Mouse (Mus musculus): ENCODE measurements around the gene Mgea5. TPM values are rescaled to one million over a fixed set of nuclear protein-coding genes. Genes with fewer than 3 reads are reported as not detected.
"Not testable (repeated sequence)": the region's sequence is repeated elsewhere in the genome, so short reads cannot be mapped to it uniquely, and the experiment has no call there.

Gene Mgea5
- polyA plus RNA-seq, 1 experiment from 2014 or later: 91.9 TPM

- no peaks in the 10 kb centered on the region for H3K36me3 ChIP-seq
- H3K9ac ChIP-seq: no peak overlapping the region
- WGBS: 10% methylated on average over 11 of the region's 11 CpGs
- H3K27ac ChIP-seq: no peak overlapping the region
- H3K27me3 ChIP-seq: peaks cover 42% of the 10 kb centered on the region
- peaks cover 38% of the 10 kb centered on the region for H3K4me1 ChIP-seq
- no peak overlapping the region for H3K4me2 ChIP-seq (replicated peaks)
- no peaks in the 10 kb centered on the region for H3K9me3 ChIP-seq
- no peak for ATAC-seq (ENCODE audit: insufficient number of reproducible peaks, insufficient read depth, low FRiP score, low TSS enrichment)
- H3K4me3 ChIP-seq: no peak overlapping the region
Observed at GRCm38 (mm10) chr19:45813263-45813662, 29.6 kb upstream of the Mgea5 start.

GRCm38 (mm10) chr19:45812673-45813252 is 29.1 kb upstream of the Mgea5 start:
- H3K4me2 ChIP-seq (replicated peaks): peak overlapping the region; percentile 44
- H3K27me3 ChIP-seq: peaks cover 42% of the 10 kb centered on the region
- H3K36me3 ChIP-seq: no peaks in the 10 kb centered on the region
- WGBS: 19% methylated on average over 8 of the region's 8 CpGs
- H3K9ac ChIP-seq: no peak overlapping the region
- H3K4me1 ChIP-seq: peaks cover 35% of the 10 kb centered on the region
- ATAC-seq (ENCODE audit: insufficient number of reproducible peaks, insufficient read depth, low FRiP score, low TSS enrichment): no peak
- no peak overlapping the region for H3K27ac ChIP-seq
- H3K9me3 ChIP-seq: no peaks in the 10 kb centered on the region
- H3K4me3 ChIP-seq: no peak overlapping the region

GRCm38 (mm10) chr19:45812115-45812514 is 28.5 kb upstream of the Mgea5 start:
- Histone ChIP-seq H3K27ac (no peak overlapping the region), H3K27me3 (peaks cover 38% of the 10 kb centered on the region), H3K36me3 (no peaks in the 10 kb centered on the region), H3K4me2 (replicated peaks) (peak overlapping the region; percentile 44), H3K9me3 (no peaks in the 10 kb centered on the region), H3K4me3 (no peak overlapping the region), H3K4me1 (peaks cover 34% of the 10 kb centered on the region), H3K9ac (no peak overlapping the region)
- WGBS: 2% methylated on average over 16 of the region's 16 CpGs
- ATAC-seq (ENCODE audit: insufficient number of reproducible peaks, insufficient read depth, low FRiP score, low TSS enrichment): no peak

GRCm38 (mm10) chr19:45811028-45811674 is 27.5 kb upstream of the Mgea5 start:
- H3K9ac ChIP-seq: no peak overlapping the region
- 72% methylated on average over 12 of the region's 12 CpGs for WGBS
- no peak for ATAC-seq (ENCODE audit: insufficient number of reproducible peaks, insufficient read depth, low FRiP score, low TSS enrichment)
- peaks cover 32% of the 10 kb centered on the region for H3K27me3 ChIP-seq
- H3K27ac ChIP-seq: no peak overlapping the region
- no peaks in the 10 kb centered on the region for H3K36me3 ChIP-seq
- H3K4me1 ChIP-seq: peaks cover 25% of the 10 kb centered on the region
- H3K4me2 ChIP-seq (replicated peaks): no peak overlapping the region
- H3K9me3 ChIP-seq: no peaks in the 10 kb centered on the region
- no peak overlapping the region for H3K4me3 ChIP-seq

- Histone ChIP-seq H3K4me2 (replicated peaks) (no peak overlapping the region), H3K36me3 (no peaks in the 10 kb centered on the region), H3K4me1 (peaks cover 12% of the 10 kb centered on the region), H3K9me3 (no peaks in the 10 kb centered on the region), H3K27ac (no peak overlapping the region), H3K27me3 (peaks cover 12% of the 10 kb centered on the region; the same call in 1 of the 2 replicates), H3K4me3 (no peak overlapping the region), H3K9ac (no peak overlapping the region)
- no peak for ATAC-seq (ENCODE audit: insufficient number of reproducible peaks, insufficient read depth, low FRiP score, low TSS enrichment)
- 95% methylated on average over 4 of the region's 4 CpGs for WGBS
Observed at GRCm38 (mm10) chr19:45807732-45808131, 24.1 kb upstream of the Mgea5 start.

- not testable (repeated sequence) for H3K4me3 ChIP-seq; H3K36me3 ChIP-seq; H3K27ac ChIP-seq; H3K4me2 ChIP-seq (replicated peaks); H3K27me3 ChIP-seq; H3K9ac ChIP-seq; H3K9me3 ChIP-seq; H3K4me1 ChIP-seq; ATAC-seq (ENCODE audit: insufficient number of reproducible peaks, insufficient read depth, low FRiP score, low TSS enrichment)
- WGBS: 94% methylated on average over 6 of the region's 6 CpGs
Observed at GRCm38 (mm10) chr19:45805817-45806216, 22.2 kb upstream of the Mgea5 start.

- 22% methylated on average over 12 of the region's 12 CpGs for WGBS
- Histone ChIP-seq H3K4me2 (replicated peaks) (no peak overlapping the region), H3K9ac (no peak overlapping the region)
Observed at GRCm38 (mm10) chr19:45804593-45805368, 21.1 kb upstream of the Mgea5 start.

GRCm38 (mm10) chr19:45803408-45803807 is 19.8 kb upstream of the Mgea5 start:
- no peak overlapping the region for H3K4me2 ChIP-seq (replicated peaks)
- WGBS: 34% methylated on average over 4 of the region's 4 CpGs
- peaks cover 5% of the 10 kb centered on the region; the same call in 1 of the 2 replicates for H3K4me1 ChIP-seq
- H3K9me3 ChIP-seq: no peaks in the 10 kb centered on the region
- H3K4me3 ChIP-seq: no peak overlapping the region
- H3K36me3 ChIP-seq: no peaks in the 10 kb centered on the region
- H3K27me3 ChIP-seq: 0 out of 2 replicates have a peak, but pooled peaks cover 2% of the 10 kb centered on the region
- ATAC-seq (ENCODE audit: insufficient number of reproducible peaks, insufficient read depth, low FRiP score, low TSS enrichment): 0 out of 2 replicates have a peak, but pooled peaks have one; percentile 28
- no peak overlapping the region for H3K9ac ChIP-seq
- no peak overlapping the region for H3K27ac ChIP-seq

More at GRCm38 (mm10) chr19:45804593-45805368, 21.1 kb upstream of the Mgea5 start:
- Histone ChIP-seq H3K4me1 (peaks cover 5% of the 10 kb centered on the region; the same call in 1 of the 2 replicates), H3K4me3 (no peak overlapping the region), H3K9me3 (no peaks in the 10 kb centered on the region), H3K36me3 (no peaks in the 10 kb centered on the region), H3K27ac (no peak overlapping the region), H3K27me3 (0 out of 2 replicates have a peak, but pooled peaks cover 2% of the 10 kb centered on the region)
- no peak for ATAC-seq (ENCODE audit: insufficient number of reproducible peaks, insufficient read depth, low FRiP score, low TSS enrichment)

- no peak overlapping the region for H3K9ac ChIP-seq
- no peak for ATAC-seq (ENCODE audit: insufficient number of reproducible peaks, insufficient read depth, low FRiP score, low TSS enrichment)
- 56% methylated on average over 4 of the region's 4 CpGs for WGBS
- H3K4me3 ChIP-seq: no peak overlapping the region
- 0 out of 2 replicates have a peak, but pooled peaks cover 2% of the 10 kb centered on the region for H3K27me3 ChIP-seq
- no peak overlapping the region for H3K27ac ChIP-seq
- peaks cover 5% of the 10 kb centered on the region; the same call in 1 of the 2 replicates for H3K4me1 ChIP-seq
- no peak overlapping the region for H3K4me2 ChIP-seq (replicated peaks)
- no peaks in the 10 kb centered on the region for H3K9me3 ChIP-seq
- no peaks in the 10 kb centered on the region for H3K36me3 ChIP-seq
Observed at GRCm38 (mm10) chr19:45802702-45803101, 19.1 kb upstream of the Mgea5 start.

- Histone ChIP-seq H3K27me3 (0 out of 2 replicates have a peak, but pooled peaks cover 3% of the 10 kb centered on the region), H3K4me2 (replicated peaks) (no peak overlapping the region), H3K4me1 (peaks cover 11% of the 10 kb centered on the region; the same call in 1 of the 2 replicates), H3K27ac (no peak overlapping the region), H3K4me3 (no peak overlapping the region), H3K9ac (no peak overlapping the region), H3K36me3 (no peaks in the 10 kb centered on the region), H3K9me3 (no peaks in the 10 kb centered on the region)
- 74% methylated on average over 15 of the region's 15 CpGs for WGBS
- ATAC-seq (ENCODE audit: insufficient number of reproducible peaks, insufficient read depth, low FRiP score, low TSS enrichment): no peak
Observed at GRCm38 (mm10) chr19:45796879-45797278, 13.2 kb upstream of the Mgea5 start.

GRCm38 (mm10) chr19:45796061-45796556 is 12.5 kb upstream of the Mgea5 start:
- H3K27ac ChIP-seq: no peak overlapping the region
- H3K9me3 ChIP-seq: no peaks in the 10 kb centered on the region
- 8% methylated on average over 15 of the region's 15 CpGs for WGBS

More at GRCm38 (mm10) chr19:45796061-45796556, 12.5 kb upstream of the Mgea5 start:
- H3K27me3 ChIP-seq: 0 out of 2 replicates have a peak, but pooled peaks cover 3% of the 10 kb centered on the region
- peak overlapping the region; percentile 48 for H3K4me2 ChIP-seq (replicated peaks)
- H3K9ac ChIP-seq: peak overlapping the region; percentile 25; the same call in 1 of the 2 replicates
- H3K36me3 ChIP-seq: no peaks in the 10 kb centered on the region
- peak; percentile 61 for ATAC-seq (ENCODE audit: insufficient number of reproducible peaks, insufficient read depth, low FRiP score, low TSS enrichment)
- H3K4me1 ChIP-seq: peaks cover 11% of the 10 kb centered on the region; the same call in 1 of the 2 replicates
- H3K4me3 ChIP-seq: peak overlapping the region; percentile 21; the same call in 1 of the 2 replicates
